Mouse (Mus musculus) G1E (cell line): ENCODE measurements around the gene Rasd2.

Experiments used
- CTCF ChIP-seq: IDR thresholded peaks from 2 replicates; pipeline ENCODE4 v1.5.1; 2012; ENCODE audit warnings: low read depth, low read length, inconsistent platforms, mixed read lengths
- POLR2AphosphoS5 ChIP-seq: IDR thresholded peaks from 2 replicates; pipeline ENCODE4 v1.6.1; 2012; ENCODE audit warnings: low read depth, low read length, inconsistent platforms; ENCODE audit not compliant: insufficient replicate concordance

DNA sequence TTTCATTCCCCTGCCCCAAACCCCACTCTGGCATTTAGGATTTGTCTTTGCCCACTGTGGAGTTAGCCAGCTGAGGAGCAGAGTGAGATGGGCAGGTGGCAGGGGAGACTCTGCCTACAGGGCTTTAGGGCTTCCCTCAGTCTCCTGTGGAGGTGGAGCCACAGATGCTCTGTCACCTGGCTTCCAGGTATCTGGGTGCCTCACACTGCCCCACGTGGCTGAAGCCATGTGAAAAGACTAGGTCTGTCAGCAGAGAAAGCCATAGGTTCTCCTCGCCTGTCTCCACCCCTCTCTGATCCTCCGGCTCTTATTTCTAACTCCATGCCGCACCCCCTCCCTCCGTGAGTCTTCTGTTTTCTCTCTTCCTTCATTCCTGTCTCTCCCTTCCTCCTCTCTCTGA lies 2.2 kb downstream of the Rasd2 start:
- TF ChIP-seq CTCF: no peak
- no peak for TF ChIP-seq POLR2AphosphoS5
